Mouse (Mus musculus): ENCODE data around the gene Ehbp1. TPM values are rescaled to one million over a fixed set of nuclear protein-coding genes. Genes with fewer than 3 reads are reported as not detected.

Ehbp1 gene
- total RNA-seq (2021) = 10 to 100 TPM; 55.0 to 57.8 TPM
- long read RNA-seq, experiment 1, full-length matches to known transcripts = 1 of 6 reads
- long read RNA-seq, experiment 1, partial matches to known transcripts = 0 of 6 reads
- long read RNA-seq, experiment 1, other reads (novel, unspliced or antisense) = 5 of 6 reads
- long read RNA-seq, experiment 2, partial matches to known transcripts = 3 of 7 reads
- long read RNA-seq, experiment 2, other reads (novel, unspliced or antisense) = 4 of 7 reads

DNA sequence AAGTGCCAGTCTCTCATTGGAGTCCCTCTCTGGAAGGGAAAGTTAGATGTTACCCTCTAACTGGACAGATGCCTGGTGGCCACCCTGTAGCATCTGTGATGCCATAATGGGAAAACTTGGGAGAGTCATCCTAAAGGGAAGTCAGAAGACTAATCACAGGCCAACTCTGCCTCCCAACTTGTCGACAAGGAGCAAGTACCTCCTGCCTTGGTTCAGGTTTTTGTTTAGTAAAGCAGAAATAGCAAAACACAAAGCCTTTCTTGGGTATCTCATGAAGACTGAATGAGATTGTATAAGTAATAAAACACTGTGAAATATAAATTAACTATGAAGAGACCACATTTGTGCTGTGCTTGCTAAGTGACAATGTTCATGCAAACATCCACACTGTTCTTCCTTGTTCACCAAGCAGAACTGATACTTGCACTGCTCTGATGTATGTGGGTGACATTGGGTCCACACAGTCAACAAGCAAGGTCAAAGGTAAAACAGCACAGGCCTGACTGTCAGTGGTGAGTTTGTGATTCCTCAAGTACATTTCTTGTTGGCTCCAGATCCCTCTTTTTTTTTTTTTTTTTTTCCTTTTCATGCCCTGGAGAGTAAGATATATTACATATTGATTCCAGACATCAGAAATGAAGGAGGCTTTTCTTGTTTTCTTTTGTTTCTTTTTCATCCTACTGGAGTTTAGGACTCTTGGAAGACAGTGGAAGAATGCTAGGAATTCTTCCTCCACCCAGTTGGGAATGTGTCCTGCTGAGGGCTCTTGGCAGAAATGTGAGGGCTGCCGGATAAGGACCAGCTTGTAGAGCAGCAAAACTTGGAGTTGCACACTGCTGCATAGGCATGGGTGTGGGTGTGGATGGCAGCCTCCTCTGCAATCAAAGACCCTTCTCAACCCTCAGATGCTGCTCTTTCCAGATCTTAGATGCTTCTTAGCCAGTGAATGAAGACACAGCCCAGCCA lies at the start of gene Ehbp1:
TSS of gene Ehbp1 (minus strand) at position 51 of the 966 bp plus-strand sequence.
- no peak for TF ChIP-seq CTCF (IDR thresholded peaks at IDR 0.05)
- no peak for DNase-seq (ENCODE audit: extremely low spot score in 1 of 2, low spot score in 2 of 2)
- H3K4me3 ChIP-seq = no peak within 1 kb of the TSS
- H3K27ac ChIP-seq = no peak within 1 kb of the TSS
- intact Hi-C loops (cut with DNase I) = no loop called here

DNA sequence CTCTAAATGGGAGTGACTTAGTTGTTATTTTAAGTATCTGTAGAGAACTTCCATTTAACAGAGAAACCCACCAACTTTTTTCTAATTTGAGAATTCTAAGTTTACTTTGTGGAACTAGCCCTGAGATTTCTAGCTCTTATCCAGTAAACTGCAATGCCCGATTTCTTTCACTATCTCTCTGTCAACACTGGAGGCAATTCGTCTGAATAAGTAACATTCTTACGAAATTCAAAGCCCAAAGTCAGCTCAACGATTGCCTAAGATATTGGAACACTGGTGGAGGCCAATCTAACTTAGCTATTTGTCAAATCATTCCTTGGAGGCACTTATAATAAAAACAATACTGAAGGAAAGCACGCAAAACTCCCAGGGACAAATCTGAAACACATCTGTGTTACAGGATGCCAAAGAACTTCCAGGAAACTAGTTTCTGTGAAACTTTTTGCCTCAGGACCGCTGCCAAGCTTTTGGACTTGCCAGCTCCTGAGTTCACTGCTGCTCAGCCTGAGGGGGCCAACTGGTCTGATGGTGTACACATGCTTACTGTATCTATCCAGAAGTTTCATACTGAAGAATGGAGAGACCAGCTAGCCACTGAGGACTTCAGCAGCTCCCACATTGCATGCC lies 45.5 kb upstream of the Ehbp1 start:
- intact Hi-C loops (cut with DNase I) = no loop called here
- DNase-seq (ENCODE audit: extremely low spot score in 1 of 2, low spot score in 2 of 2) = no peak
- H3K4me3 ChIP-seq = no peak overlapping the region
- no peak overlapping the region for H3K27ac ChIP-seq
- TF ChIP-seq CTCF (IDR thresholded peaks at IDR 0.05) = no peak

DNA sequence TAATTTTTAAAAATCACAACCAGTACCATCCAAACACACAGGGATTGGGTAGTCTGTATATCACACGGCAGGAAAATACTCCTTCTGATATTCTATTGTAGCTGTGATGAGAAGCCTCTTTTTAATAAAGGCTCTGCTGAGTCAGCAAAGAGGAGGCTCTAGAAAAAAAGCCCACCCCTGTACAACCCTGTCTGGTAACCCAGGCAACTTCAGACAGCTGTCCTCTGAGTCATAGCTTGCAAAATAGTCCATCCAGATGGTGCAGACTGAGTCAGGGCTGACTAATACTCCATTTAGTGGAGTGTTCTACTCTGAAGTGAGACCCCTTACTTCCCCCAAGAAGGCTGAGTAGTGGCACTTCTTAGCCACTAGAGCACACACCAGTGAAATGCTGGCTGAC lies 41.4 kb upstream of the Ehbp1 start:
- TF ChIP-seq CTCF (IDR thresholded peaks at IDR 0.05) = no peak
- Histone ChIP-seq H3K4me3 (no peak overlapping the region), H3K27ac (no peak overlapping the region)
- no peak for DNase-seq (ENCODE audit: extremely low spot score in 1 of 2, low spot score in 2 of 2)
- intact Hi-C loops (cut with DNase I) = no loop called here

DNA sequence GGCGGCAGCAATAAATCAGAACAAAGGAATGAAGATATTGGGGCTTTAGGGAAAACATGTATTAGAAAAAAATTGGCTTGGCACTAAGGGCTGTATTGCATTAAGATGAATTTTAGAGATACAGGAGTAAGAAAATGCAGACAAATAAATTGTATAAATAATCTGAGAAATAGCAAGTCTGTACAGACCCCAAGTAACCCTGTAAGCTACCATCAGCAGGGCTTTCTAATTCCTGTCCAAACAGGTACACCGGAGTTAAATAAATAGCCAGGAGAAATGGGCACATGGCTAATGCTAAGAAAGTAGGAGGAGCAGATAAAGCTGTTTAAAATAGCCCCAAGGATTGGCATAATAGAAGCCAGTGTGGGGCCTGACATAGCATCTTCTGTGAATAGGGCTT lies 32.7 kb upstream of the Ehbp1 start:
- Histone ChIP-seq H3K27ac (no peak overlapping the region), H3K4me3 (no peak overlapping the region)
- TF ChIP-seq CTCF (IDR thresholded peaks at IDR 0.05) = no peak
- no peak for DNase-seq (ENCODE audit: extremely low spot score in 1 of 2, low spot score in 2 of 2)
- intact Hi-C loops (cut with DNase I) = no loop called here

DNA sequence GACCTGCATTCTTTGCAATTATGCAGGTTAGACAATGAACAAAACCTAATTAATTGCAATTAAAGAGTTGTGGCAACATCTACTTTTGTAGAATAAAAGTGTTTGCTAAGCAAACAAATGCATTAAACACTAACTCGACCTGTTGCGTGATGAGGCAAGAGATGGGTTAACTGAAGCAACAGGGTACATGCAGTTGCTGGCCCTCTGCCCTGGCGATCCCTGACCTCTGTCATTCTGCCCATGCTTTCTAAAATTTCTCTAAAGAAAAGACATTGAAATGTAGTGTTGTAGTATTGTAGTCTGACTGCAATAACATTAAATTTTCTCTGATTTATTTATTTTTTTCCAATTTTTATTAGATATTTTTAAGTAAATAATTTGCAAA lies 31.2 kb upstream of the Ehbp1 start:
- H3K27ac ChIP-seq = no peak overlapping the region
- H3K4me3 ChIP-seq = no peak overlapping the region
- intact Hi-C loops (cut with DNase I) = no loop called here
- no peak for TF ChIP-seq CTCF (IDR thresholded peaks at IDR 0.05)
- DNase-seq (ENCODE audit: extremely low spot score in 1 of 2, low spot score in 2 of 2) = no peak

DNA sequence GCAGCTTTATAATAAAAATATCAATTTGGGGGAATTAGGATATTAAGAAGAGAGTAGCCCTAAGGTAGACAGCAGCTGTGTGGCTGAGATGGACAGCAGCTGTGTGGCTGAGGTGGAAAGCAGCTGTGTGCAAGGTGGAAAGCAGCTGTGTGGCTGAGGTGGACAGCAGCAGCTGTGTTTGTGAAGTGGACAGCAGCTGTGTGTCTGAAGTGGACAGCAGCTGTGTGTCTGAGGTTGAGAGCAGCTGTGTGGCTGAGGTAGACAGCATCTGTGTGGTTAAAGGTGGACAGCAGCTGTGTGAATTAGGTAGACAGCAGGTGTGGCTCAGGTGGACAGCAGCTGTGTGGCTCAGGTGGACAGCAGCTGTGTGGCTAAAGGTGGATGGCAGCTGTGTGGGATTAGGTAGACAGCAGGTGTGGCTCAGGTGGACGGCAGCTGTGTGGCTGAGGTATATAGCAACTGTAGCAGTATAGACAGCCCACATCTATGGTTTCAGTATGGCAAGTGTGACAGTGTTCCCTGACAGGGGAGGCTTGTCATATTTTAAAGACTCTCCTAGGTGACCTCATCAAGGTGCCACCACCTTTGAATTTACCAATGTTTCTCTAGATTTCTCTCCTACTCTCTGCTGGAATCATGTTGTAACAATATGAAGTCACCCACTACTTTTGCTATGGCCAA lies 30.7 kb upstream of the Ehbp1 start:
- intact Hi-C loops (cut with DNase I) = no loop called here
- no peak overlapping the region for H3K4me3 ChIP-seq
- no peak for DNase-seq (ENCODE audit: extremely low spot score in 1 of 2, low spot score in 2 of 2)
- no peak overlapping the region for H3K27ac ChIP-seq
- no peak for TF ChIP-seq CTCF (IDR thresholded peaks at IDR 0.05)

DNA sequence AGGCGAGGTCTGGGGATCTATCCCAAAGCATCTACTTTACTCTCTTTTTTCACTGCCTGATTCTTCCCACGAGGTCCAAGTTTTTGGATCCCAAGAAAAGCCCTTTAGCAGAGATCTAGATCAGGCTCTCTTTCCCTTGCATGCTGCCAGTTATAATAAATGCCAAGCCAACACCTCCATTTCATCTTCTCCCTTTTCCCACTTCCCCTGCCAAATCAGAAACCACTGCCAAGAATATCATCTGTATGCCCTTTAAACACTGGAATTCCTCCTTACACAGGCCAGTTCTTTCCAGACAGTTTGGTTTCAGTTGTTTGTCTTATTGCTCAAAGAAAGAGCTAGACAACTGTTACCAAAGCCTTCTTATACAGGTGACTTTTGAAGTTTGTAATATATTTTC lies 27.7 kb upstream of the Ehbp1 start:
- DNase-seq (ENCODE audit: extremely low spot score in 1 of 2, low spot score in 2 of 2) = no peak
- H3K27ac ChIP-seq = no peak overlapping the region
- intact Hi-C loops (cut with DNase I) = no loop called here
- H3K4me3 ChIP-seq = no peak overlapping the region
- no peak for TF ChIP-seq CTCF (IDR thresholded peaks at IDR 0.05)

DNA sequence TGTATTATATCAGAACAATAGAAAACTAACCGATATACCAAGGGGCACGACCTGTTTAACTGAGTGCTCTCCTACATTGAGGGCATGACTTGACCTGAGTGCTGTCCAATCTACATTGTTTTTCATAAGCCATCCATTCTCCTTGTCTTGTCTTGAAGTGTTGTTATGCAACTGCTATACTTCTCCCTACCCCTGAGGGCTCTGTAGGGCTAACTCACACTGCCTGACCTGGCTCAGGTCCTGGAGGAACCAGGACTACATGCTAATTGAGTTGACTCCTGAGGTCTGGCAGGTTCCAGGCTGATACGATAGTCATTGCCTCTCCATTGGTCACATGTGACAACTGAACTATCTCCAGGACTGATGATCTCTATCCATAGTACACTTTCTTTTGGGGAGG lies 26.5 kb upstream of the Ehbp1 start:
- no peak overlapping the region for H3K27ac ChIP-seq
- no peak overlapping the region for H3K4me3 ChIP-seq
- intact Hi-C loops (cut with DNase I) = no loop called here
- no peak for DNase-seq (ENCODE audit: extremely low spot score in 1 of 2, low spot score in 2 of 2)
- no peak for TF ChIP-seq CTCF (IDR thresholded peaks at IDR 0.05)

DNA sequence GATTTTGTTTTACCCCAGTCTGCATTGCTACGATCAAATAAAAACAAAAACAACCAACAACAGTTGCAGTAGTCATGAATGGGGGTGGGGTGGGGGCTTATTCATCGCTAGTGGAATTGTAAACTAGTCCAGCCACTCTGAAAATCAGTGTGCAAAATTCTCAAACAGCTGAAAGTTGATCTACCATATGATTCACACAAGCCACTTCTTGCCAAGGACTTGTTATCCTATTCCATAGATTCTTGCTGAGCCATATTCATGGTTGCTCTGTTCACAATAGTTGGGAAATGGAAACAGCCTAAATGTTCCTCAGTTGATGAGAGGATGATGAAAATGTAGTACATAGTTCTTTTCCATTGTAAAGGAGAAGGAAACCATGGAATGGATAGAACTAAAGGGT lies 24.4 kb upstream of the Ehbp1 start:
- no peak for TF ChIP-seq CTCF (IDR thresholded peaks at IDR 0.05)
- no peak overlapping the region for H3K27ac ChIP-seq
- intact Hi-C loops (cut with DNase I) = no loop called here
- no peak overlapping the region for H3K4me3 ChIP-seq
- no peak for DNase-seq (ENCODE audit: extremely low spot score in 1 of 2, low spot score in 2 of 2)

DNA sequence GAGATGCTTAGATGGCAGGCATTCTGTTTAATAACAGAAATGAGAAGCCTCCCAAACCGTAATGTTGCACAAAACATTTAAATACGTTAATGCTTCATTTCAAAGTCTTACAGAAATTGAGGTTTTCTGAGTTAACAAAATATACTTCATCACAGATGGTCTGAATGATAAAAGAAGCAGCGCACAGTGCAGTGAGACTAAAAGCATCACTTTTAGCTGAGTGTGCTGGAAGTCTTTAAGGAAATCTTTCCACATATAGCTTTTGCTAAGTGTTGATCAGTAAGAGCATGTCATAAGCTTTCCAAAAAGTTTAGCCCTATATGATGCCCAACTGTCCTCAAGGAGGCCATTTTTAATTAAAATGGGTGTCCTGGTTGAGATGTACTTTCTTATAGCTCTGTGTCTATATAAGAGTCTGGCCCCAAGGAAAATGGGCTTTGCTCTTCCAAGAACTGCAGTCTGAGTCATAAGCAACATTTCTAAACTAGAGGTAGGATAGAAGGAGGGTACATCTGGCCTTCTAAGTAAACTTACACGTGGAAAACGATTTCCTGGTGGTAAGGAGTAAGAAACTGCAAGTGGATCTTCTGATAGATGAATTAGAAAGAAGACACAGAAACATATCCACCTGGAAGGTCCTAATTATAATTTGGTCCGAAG lies 12.0 kb upstream of the Ehbp1 start:
- intact Hi-C loops (cut with DNase I) = loop anchor here (5.0 kb wide), 1 partner anchor 67 kb away; no protein-coding TSS in a partner anchor
- Histone ChIP-seq H3K4me3 (no peak overlapping the region), H3K27ac (peak overlapping the region; percentile 61)
- no peak for TF ChIP-seq CTCF (IDR thresholded peaks at IDR 0.05)
- no peak for DNase-seq (ENCODE audit: extremely low spot score in 1 of 2, low spot score in 2 of 2)

DNA sequence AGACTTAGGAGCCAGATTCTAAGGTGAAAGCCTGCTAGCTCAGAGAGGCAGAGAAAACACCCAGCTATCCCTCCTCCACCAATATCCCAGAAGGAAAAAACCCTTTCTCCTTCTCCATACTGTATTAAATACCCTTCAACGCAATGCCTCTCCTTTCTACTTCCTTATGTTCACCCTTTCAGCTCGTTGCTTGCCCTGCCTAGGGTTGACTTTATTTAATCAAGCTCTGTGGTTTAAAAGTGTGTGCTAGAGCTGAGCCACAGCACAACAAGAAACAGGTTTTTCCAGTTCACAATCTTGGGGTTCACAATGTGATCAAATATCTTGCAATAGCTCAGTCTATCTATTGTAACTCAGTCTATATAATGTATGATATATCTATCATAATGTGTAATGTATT lies 7.9 kb upstream of the Ehbp1 start:
- TF ChIP-seq CTCF (IDR thresholded peaks at IDR 0.05) = no peak
- Histone ChIP-seq H3K27ac (no peak overlapping the region), H3K4me3 (no peak overlapping the region)
- intact Hi-C loops (cut with DNase I) = loop anchor here (5.0 kb wide), 1 partner anchor 63 kb away; no protein-coding TSS in a partner anchor
- DNase-seq (ENCODE audit: extremely low spot score in 1 of 2, low spot score in 2 of 2) = no peak

Measured in left cerebral cortex, adult 2 months (tissue).